Mouse (Mus musculus) spleen, adult 2 months (tissue): ENCODE measurements around the gene Fbxo47.

Experiments used
- CTCF ChIP-seq: fragments of 200-500 bp; IDR thresholded peaks from 2 replicates; pipeline ENCODE4 v1.5.1; 2011; ENCODE audit warnings: mild to moderate bottlenecking, inconsistent platforms; ENCODE audit not compliant: insufficient read depth, insufficient read length, insufficient replicate concordance; ENCODE audit errors: extremely low read depth
- POLR2A ChIP-seq: fragments of 200-500 bp; IDR thresholded peaks from 2 replicates; pipeline ENCODE4 v1.6.1; 2011; ENCODE audit warnings: low read depth, low read length, inconsistent platforms

GRCm38 (mm10) chr11:97883542-97883917 is 424 bp downstream of the Fbxo47 start:
- TF ChIP-seq CTCF (no peak), POLR2A (peak; percentile 69)
